Mouse (Mus musculus): Measurements from ENCODE around the gene Dgkg. TPM values are rescaled to one million over a fixed set of nuclear protein-coding genes. Genes with fewer than 3 reads are reported as not detected.

Gene Dgkg
- polyA plus RNA-seq, 2 experiments = 0.28 to 0.46 TPM

GRCm38 (mm10) chr16:22547741-22548140, 109.3 kb downstream of the Dgkg start:
- WGBS (ENCODE audit: insufficient replicate concordance) = 45% methylated on average over 10 of the region's 10 CpGs
- H3K4me3 ChIP-seq (ENCODE audit: insufficient read depth in 1 of 2, low read depth in 2 of 2, low read length in 2 of 2) = peak overlapping the region in 1 of 2 experiments; percentile 47; a peak in 1 of 4 replicates
- TF ChIP-seq EP300 (IDR thresholded peaks at IDR 0.05; ENCODE audit: low read depth) (no peak), CTCF (IDR thresholded peaks at IDR 0.05; ENCODE audit: low read depth) (no peak)
- DNase-seq (ENCODE audit: low read depth in 3 of 3, low spot score in 3 of 3) (no peak), ATAC-seq (ENCODE audit: insufficient read depth) (no peak)
- no peaks in the 10 kb centered on the region for H3K36me3 ChIP-seq (replicated peaks; ENCODE audit: control insufficient read depth, insufficient read depth, low read depth)
- no peaks in the 10 kb centered on the region for H3K27me3 ChIP-seq (ENCODE audit: control insufficient read depth, insufficient read depth, low read length)
- H3K4me1 ChIP-seq (replicated peaks; ENCODE audit: control insufficient read depth in 2 of 2, insufficient read depth in 2 of 2, low read length in 1 of 2) = peaks cover 0 to 6% of the 10 kb centered on the region in 2 experiments; a peak in 2 of 4 replicates
- no peak overlapping the region for H3K27ac ChIP-seq
- no peaks in the 10 kb centered on the region for H3K9me3 ChIP-seq (ENCODE audit: control insufficient read depth, low read length)
- H3K4me2 ChIP-seq (ENCODE audit: low read depth) = peak overlapping the region; percentile 69
- no peak overlapping the region for H3K9ac ChIP-seq (replicated peaks)

DNA sequence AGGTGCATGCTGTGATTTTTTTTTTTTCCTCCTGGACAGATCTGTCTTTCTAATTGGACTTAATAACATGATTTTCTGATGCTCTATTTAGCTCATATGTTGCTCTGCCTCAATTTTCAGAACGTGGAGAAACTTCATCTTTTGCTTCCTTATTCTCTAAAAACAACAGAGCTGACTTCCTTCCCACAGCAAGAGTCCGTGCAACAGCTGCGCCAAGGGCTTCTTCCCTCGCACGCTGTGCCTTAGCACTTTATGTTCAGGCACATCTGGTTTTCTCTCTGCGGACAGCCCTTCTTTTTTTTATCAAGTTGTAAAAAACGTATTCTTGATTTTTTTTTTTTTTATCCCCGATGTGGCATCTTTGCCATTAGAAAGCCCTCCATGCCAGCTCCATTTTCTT, 111.2 kb downstream of the Dgkg start:
- Histone ChIP-seq H3K4me1 (replicated peaks; ENCODE audit: control insufficient read depth in 2 of 2, insufficient read depth in 2 of 2, low read length in 1 of 2) (peaks cover 0 to 6% of the 10 kb centered on the region in 2 experiments; a peak in 2 of 4 replicates), H3K36me3 (replicated peaks; ENCODE audit: control insufficient read depth, insufficient read depth, low read depth) (no peaks in the 10 kb centered on the region), H3K27ac (no peak overlapping the region), H3K9ac (replicated peaks) (no peak overlapping the region), H3K9me3 (ENCODE audit: control insufficient read depth, low read length) (no peaks in the 10 kb centered on the region), H3K27me3 (ENCODE audit: control insufficient read depth, insufficient read depth, low read length) (no peaks in the 10 kb centered on the region), H3K4me3 (ENCODE audit: insufficient read depth in 1 of 2, low read depth in 2 of 2, low read length in 2 of 2) (no peak overlapping the region), H3K4me2 (ENCODE audit: low read depth) (no peak overlapping the region)
- 37% methylated on average over 8 of the region's 8 CpGs for WGBS (ENCODE audit: insufficient replicate concordance)
- TF ChIP-seq CTCF (IDR thresholded peaks at IDR 0.05; ENCODE audit: low read depth) (no peak), EP300 (IDR thresholded peaks at IDR 0.05; ENCODE audit: low read depth) (no peak)
- no peak for ATAC-seq (ENCODE audit: insufficient read depth)
- DNase-seq (ENCODE audit: low read depth in 3 of 3, low spot score in 3 of 3) = no peak

DNA sequence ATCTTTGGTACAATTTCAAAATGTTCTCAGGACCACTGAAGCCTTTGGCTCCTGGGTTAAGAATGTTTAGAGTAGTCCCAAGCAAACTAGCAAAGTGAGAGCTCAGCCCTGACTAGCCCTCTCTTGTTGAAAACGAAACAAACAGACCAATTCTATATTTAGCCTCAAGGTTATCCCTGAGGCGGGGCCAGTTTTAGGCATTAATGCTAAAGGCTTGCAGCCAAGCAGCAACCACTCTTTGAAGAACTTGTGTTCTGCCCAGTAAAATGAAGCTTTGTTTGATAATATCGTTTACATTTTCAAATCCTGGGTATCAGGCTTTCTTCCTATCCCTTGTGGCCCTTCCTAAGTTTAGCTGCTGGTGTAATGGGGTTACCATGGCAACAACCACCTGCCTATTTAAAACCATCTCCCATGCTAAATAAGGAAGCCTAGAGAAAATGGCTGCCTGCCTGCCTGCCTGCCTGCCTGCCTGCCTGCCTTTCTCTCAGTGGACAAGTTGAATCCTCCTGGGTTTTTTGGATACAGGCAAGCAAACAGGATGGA, 111.9 kb downstream of the Dgkg start:
- no peaks in the 10 kb centered on the region for H3K36me3 ChIP-seq (replicated peaks; ENCODE audit: control insufficient read depth, insufficient read depth, low read depth)
- H3K27ac ChIP-seq = no peak overlapping the region
- H3K4me3 ChIP-seq (ENCODE audit: insufficient read depth in 1 of 2, low read depth in 2 of 2, low read length in 2 of 2) = no peak overlapping the region
- no peaks in the 10 kb centered on the region for H3K27me3 ChIP-seq (ENCODE audit: control insufficient read depth, insufficient read depth, low read length)
- no peak for DNase-seq (ENCODE audit: low read depth in 3 of 3, low spot score in 3 of 3)
- 20% methylated on average over 3 of the region's 3 CpGs for WGBS (ENCODE audit: insufficient replicate concordance)
- TF ChIP-seq EP300 (IDR thresholded peaks at IDR 0.05; ENCODE audit: low read depth) (no peak), CTCF (IDR thresholded peaks at IDR 0.05; ENCODE audit: low read depth) (no peak)
- peaks cover 0 to 6% of the 10 kb centered on the region in 2 experiments; a peak in 2 of 4 replicates for H3K4me1 ChIP-seq (replicated peaks; ENCODE audit: control insufficient read depth in 2 of 2, insufficient read depth in 2 of 2, low read length in 1 of 2)
- H3K9ac ChIP-seq (replicated peaks) = no peak overlapping the region
- H3K4me2 ChIP-seq (ENCODE audit: low read depth) = no peak overlapping the region
- ATAC-seq (ENCODE audit: insufficient read depth) = no peak
- H3K9me3 ChIP-seq (ENCODE audit: control insufficient read depth, low read length) = no peaks in the 10 kb centered on the region

DNA sequence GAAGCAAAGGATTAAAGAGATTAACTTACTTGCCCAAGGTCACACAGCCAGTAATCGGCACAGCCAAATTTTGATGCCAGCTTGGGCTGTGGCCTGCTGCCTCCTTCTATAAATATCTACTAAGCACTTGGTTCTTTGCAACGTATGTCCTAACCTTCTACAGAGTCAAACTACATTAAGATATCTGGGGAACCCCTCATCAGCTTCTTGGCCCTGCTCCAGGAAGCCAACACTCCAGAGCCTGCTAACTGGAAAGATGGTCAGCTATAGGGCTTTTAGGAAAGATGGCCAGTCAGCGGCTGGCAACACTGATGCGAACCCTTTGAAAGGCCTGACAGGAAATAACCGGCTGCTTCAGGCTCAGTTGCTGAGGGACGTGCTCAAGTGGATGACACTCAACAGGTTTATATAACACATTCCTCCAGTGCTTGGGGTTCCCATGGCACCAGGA, 114.3 kb downstream of the Dgkg start:
- Histone ChIP-seq H3K36me3 (replicated peaks; ENCODE audit: control insufficient read depth, insufficient read depth, low read depth) (no peaks in the 10 kb centered on the region), H3K27me3 (ENCODE audit: control insufficient read depth, insufficient read depth, low read length) (no peaks in the 10 kb centered on the region), H3K9ac (replicated peaks) (no peak overlapping the region), H3K4me3 (ENCODE audit: insufficient read depth in 1 of 2, low read depth in 2 of 2, low read length in 2 of 2) (no peak overlapping the region), H3K27ac (no peak overlapping the region), H3K4me2 (ENCODE audit: low read depth) (no peak overlapping the region), H3K4me1 (replicated peaks; ENCODE audit: control insufficient read depth in 2 of 2, insufficient read depth in 2 of 2, low read length in 1 of 2) (peaks cover 0 to 1% of the 10 kb centered on the region in 2 experiments; a peak in 2 of 4 replicates), H3K9me3 (ENCODE audit: control insufficient read depth, low read length) (no peaks in the 10 kb centered on the region)
- ATAC-seq (ENCODE audit: insufficient read depth) = no peak
- TF ChIP-seq CTCF (IDR thresholded peaks at IDR 0.05; ENCODE audit: low read depth) (no peak), EP300 (IDR thresholded peaks at IDR 0.05; ENCODE audit: low read depth) (no peak)
- WGBS (ENCODE audit: insufficient replicate concordance) = 60% methylated on average over 6 of the region's 6 CpGs
- no peak for DNase-seq (ENCODE audit: low read depth in 3 of 3, low spot score in 3 of 3)

DNA sequence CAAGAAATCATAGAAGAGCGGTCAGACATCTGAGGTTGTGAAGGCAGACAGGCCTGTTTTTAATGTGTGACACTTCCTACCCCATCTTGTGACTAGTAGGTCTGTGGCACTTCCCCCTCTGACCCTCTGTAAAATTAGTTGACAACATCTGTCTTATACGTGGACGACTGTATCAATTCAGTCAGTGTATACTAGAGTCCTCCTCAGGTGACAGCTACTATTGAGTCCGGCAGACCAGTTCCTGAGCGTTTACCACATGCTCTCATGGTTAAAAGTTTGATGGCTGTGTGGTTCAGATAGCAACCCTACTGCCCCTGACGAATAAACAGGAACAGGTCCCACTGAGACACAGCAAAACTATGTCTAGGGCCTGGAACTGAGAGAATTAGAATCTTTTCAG, 117.7 kb downstream of the Dgkg start:
- DNase-seq (ENCODE audit: low read depth in 3 of 3, low spot score in 3 of 3) (no peak), ATAC-seq (ENCODE audit: insufficient read depth) (no peak)
- Histone ChIP-seq H3K27ac (no peak overlapping the region), H3K9me3 (ENCODE audit: control insufficient read depth, low read length) (no peaks in the 10 kb centered on the region), H3K4me1 (replicated peaks; ENCODE audit: control insufficient read depth in 2 of 2, insufficient read depth in 2 of 2, low read length in 1 of 2) (no peaks in the 10 kb centered on the region), H3K4me2 (ENCODE audit: low read depth) (no peak overlapping the region), H3K4me3 (ENCODE audit: insufficient read depth in 1 of 2, low read depth in 2 of 2, low read length in 2 of 2) (no peak overlapping the region), H3K36me3 (replicated peaks; ENCODE audit: control insufficient read depth, insufficient read depth, low read depth) (no peaks in the 10 kb centered on the region), H3K9ac (replicated peaks) (no peak overlapping the region), H3K27me3 (ENCODE audit: control insufficient read depth, insufficient read depth, low read length) (no peaks in the 10 kb centered on the region)
- TF ChIP-seq CTCF (IDR thresholded peaks at IDR 0.05; ENCODE audit: low read depth) = no peak
- WGBS (ENCODE audit: insufficient replicate concordance) = 30% methylated on average over 6 of the region's 6 CpGs
